Mouse (Mus musculus) forebrain, embryonic 14.5 days (tissue): ENCODE measurements around the gene Ireb2. TPM values are rescaled to one million over a fixed set of nuclear protein-coding genes. Genes with fewer than 3 reads are reported as not detected.
A peak's percentile ranks its signal among the peaks of the same experiment; 100 is the strongest.
"Not testable (repeated sequence)": the region's sequence is repeated elsewhere in the genome, so short reads cannot be mapped to it uniquely, and the experiment has no call there.

Experiments used
- ATAC-seq: fragments of 200-750 bp; cut with Nextera tagmentation; 2 replicates; pipeline ENCODE4 v1.8.0; 2017; ENCODE audit warnings: mild to moderate bottlenecking, moderate library complexity
- DNase-seq: peaks from one replicate; pipeline ENCODE4 v3.0.0-alpha.2; 2015; ENCODE audit warnings: low spot score
- H3K27ac ChIP-seq: fragments of 300-500 bp; sonication (generic); 2 replicates; pipeline ENCODE4 v1.5.1; 2014; ENCODE audit warnings: low read depth, mild to moderate bottlenecking, control low read depth, low read length, moderate library complexity
- H3K27me3 ChIP-seq: fragments of 300-500 bp; sonication (generic); replicated peaks from 2 replicates; pipeline ENCODE4 v1.6.1; 2014; ENCODE audit warnings: low read length, control low read depth, mixed read lengths; ENCODE audit not compliant: control insufficient read depth, insufficient read depth
- H3K36me3 ChIP-seq: fragments of 300-500 bp; sonication (generic); 2 replicates; pipeline ENCODE4 v1.6.1; 2014; ENCODE audit warnings: low read length, control low read depth; ENCODE audit not compliant: control insufficient read depth, insufficient read depth
- H3K4me1 ChIP-seq: fragments of 300-500 bp; sonication (generic); 2 replicates; pipeline ENCODE4 v1.6.1; 2014; ENCODE audit warnings: antibody characterized with exemption, low read length, control low read depth; ENCODE audit not compliant: control insufficient read depth, insufficient read depth
- H3K4me2 ChIP-seq: fragments of 300-500 bp; sonication (generic); 2 replicates; pipeline ENCODE4 v1.6.1; 2014; ENCODE audit warnings: mild to moderate bottlenecking, control low read depth, low read length
- H3K4me3 ChIP-seq: fragments of 300-500 bp; sonication (generic); 2 replicates; pipeline ENCODE4 v1.5.1; 2014; ENCODE audit warnings: low read depth, low read length, control low read depth
- H3K9ac ChIP-seq: fragments of 300-500 bp; sonication (generic); 2 replicates; pipeline ENCODE4 v1.6.1; 2014; ENCODE audit warnings: mild to moderate bottlenecking, low read length, control low read depth, moderate library complexity
- H3K9me3 ChIP-seq: fragments of 300-500 bp; sonication (generic); replicated peaks from 2 replicates; pipeline ENCODE4 v1.6.1; 2016; ENCODE audit warnings: low read length, control low read depth, mixed read lengths; ENCODE audit not compliant: control insufficient read depth
- WGBS: fragments of 180-500 bp; shearing (Covaris S2); extraction: QIAGEN DNeasy Blood & Tissue Kit; methylation state at CpG from one replicate; pipeline ENCODE4 v1.1.7; 2014; 5-methylcytosine and 5-hydroxymethylcytosine counted together
- polyA plus RNA-seq: library from polyadenylated mRNA; unstranded; fragments of >200 nt; fragmentation: Nextera tagmentation; extraction: Ambion mirVana; gene quantifications from 2 replicates; pipeline ENCODE4 v1.2.1, GENCODE M21; 2014

The Ireb2 gene
- 51.6 and 62.2 TPM in 2 replicates for polyA plus RNA-seq

- ATAC-seq: peak; percentile 98
- Histone ChIP-seq H3K27ac (peak within 1 kb of the TSS; percentile 97), H3K27me3 (no peaks in the 10 kb centered on the region), H3K4me2 (peak within 1 kb of the TSS; percentile 88), H3K4me1 (peaks cover 19% of the 10 kb centered on the region), H3K9ac (peak within 1 kb of the TSS; percentile 100), H3K4me3 (peak within 1 kb of the TSS; percentile 98), H3K9me3 (no peaks in the 10 kb centered on the region), H3K36me3 (peaks cover 30% of the 10 kb centered on the region)
- WGBS: 1% methylated on average over 72 of the region's 72 CpGs
- DNase-seq: peak; percentile 98
These were observed at the start of gene Ireb2 for GRCm38 (mm10) chr9:54863363-54864281. Ireb2 (plus strand) TSS chr9:54863789.

GRCm38 (mm10) chr9:54816508-54817201, 46.9 kb upstream of the Ireb2 start:
- whole genome bisulfite sequencing: 62% methylated on average over 10 of the region's 10 CpGs
- peak overlapping the region; percentile 27; the same call in 1 of the 2 replicates for H3K27ac ChIP-seq

DNA sequence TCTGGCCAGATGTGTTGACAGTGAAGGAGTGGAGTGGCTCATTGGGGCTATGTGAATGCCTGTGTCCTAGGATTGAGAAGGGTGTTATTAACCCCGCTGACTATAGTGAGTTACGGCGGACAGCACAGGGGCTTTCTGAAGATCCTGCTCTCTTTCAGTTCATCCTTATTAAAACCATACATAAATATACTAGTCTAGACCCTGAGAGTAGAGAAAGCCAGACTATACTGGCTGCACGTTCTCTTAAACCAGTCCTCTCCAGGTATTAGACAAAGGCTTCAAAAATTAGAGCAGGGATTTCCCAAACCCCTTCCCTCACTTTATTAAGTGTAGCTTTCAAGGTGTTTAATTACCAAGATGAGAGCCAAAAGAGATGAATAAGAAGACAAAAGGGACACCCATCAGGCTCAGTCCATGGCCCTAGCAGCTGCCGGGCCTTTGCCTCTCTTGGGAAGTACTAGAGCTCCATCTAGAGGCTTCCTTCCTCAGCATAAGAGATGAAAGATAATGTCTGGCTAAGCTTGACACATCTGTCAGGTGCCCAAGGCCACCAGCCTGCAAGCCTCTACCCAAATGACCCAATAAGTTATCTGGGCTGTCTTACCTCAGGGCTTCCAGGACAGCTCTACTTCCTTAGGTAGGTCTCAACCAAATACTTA, 42.0 kb upstream of the Ireb2 start:
- H3K27me3 ChIP-seq: no peaks in the 10 kb centered on the region
- DNase-seq: peak; percentile 92
- H3K4me2 ChIP-seq: no peak overlapping the region
- no peaks in the 10 kb centered on the region for H3K4me1 ChIP-seq
- H3K4me3 ChIP-seq: no peak overlapping the region
- no peak overlapping the region for H3K9ac ChIP-seq
- H3K27ac ChIP-seq: no peak overlapping the region
- WGBS: 46% methylated on average over 5 of the region's 5 CpGs
- peak; percentile 87 for ATAC-seq
- H3K36me3 ChIP-seq: no peaks in the 10 kb centered on the region
- H3K9me3 ChIP-seq: no peaks in the 10 kb centered on the region

More at GRCm38 (mm10) chr9:54816508-54817201, 46.9 kb upstream of the Ireb2 start:
- Histone ChIP-seq H3K4me3 (no peak overlapping the region), H3K9me3 (no peaks in the 10 kb centered on the region), H3K36me3 (no peaks in the 10 kb centered on the region), H3K4me1 (no peaks in the 10 kb centered on the region), H3K9ac (no peak overlapping the region), H3K4me2 (no peak overlapping the region), H3K27me3 (no peaks in the 10 kb centered on the region)
- ATAC-seq: peak; percentile 50; the same call in 1 of the 2 replicates
- DNase-seq: peak; percentile 52

DNA sequence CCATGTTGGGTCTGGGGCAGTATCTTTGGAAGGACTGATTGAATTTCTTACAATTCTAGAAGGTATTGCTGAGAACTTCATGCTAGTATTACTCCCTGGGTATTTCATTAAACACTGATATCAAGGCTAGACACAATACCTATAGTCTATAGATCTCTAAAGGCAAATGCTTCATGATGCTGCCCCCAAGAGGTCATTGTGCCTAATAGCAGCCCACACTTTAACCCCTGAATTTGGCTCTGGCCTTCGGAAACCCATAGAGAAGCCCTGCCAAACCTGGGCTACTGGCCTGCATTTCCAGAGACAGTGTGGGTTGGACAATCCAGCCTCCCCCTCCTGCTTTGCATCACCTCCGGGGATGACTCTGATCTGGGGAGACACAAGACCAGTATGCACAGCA, 33.8 kb upstream of the Ireb2 start:
- Histone ChIP-seq H3K4me2 (no peak overlapping the region), H3K27me3 (no peaks in the 10 kb centered on the region), H3K4me1 (no peaks in the 10 kb centered on the region), H3K9me3 (no peaks in the 10 kb centered on the region), H3K4me3 (no peak overlapping the region), H3K9ac (no peak overlapping the region), H3K27ac (no peak overlapping the region), H3K36me3 (no peaks in the 10 kb centered on the region)
- no peak for ATAC-seq
- WGBS: 39% methylated on average over 2 of the region's 2 CpGs
- peak; percentile 18 for DNase-seq

DNA sequence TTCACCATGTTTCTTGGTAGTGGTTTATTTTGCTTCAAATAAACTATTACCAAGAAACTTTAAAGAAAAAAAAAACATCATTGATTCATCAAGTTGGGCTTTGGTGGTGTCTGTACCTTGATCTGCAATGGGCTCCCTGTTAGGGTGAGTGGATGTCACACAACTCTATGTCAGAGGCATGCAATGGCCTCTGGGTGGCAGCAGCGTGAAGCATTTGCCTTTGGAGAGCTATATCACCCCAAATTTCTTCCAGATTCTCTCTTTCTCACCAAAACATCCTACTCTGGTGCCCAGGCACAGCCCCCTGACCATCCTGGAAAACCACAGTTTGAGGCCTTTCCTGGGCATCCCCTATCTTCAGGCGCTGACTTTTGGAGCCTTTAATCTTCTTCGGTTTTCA, 33.0 kb upstream of the Ireb2 start:
- H3K9me3 ChIP-seq: no peaks in the 10 kb centered on the region
- no peak overlapping the region for H3K4me3 ChIP-seq
- ATAC-seq: no peak
- H3K27ac ChIP-seq: no peak overlapping the region
- H3K27me3 ChIP-seq: no peaks in the 10 kb centered on the region
- no peaks in the 10 kb centered on the region for H3K4me1 ChIP-seq
- 44% methylated on average over 3 of the region's 3 CpGs for WGBS
- H3K36me3 ChIP-seq: no peaks in the 10 kb centered on the region
- peak; percentile 72 for DNase-seq
- H3K9ac ChIP-seq: no peak overlapping the region
- no peak overlapping the region for H3K4me2 ChIP-seq

GRCm38 (mm10) chr9:54833831-54834230, 29.8 kb upstream of the Ireb2 start:
- H3K27ac ChIP-seq: no peak overlapping the region
- H3K9me3 ChIP-seq: no peaks in the 10 kb centered on the region
- 67% methylated on average over 1 of the region's 1 CpGs for WGBS
- DNase-seq (no peak), ATAC-seq (no peak)
- no peaks in the 10 kb centered on the region for H3K4me1 ChIP-seq
- no peak overlapping the region for H3K4me2 ChIP-seq
- H3K9ac ChIP-seq: no peak overlapping the region
- no peaks in the 10 kb centered on the region for H3K36me3 ChIP-seq
- H3K4me3 ChIP-seq: no peak overlapping the region
- no peaks in the 10 kb centered on the region for H3K27me3 ChIP-seq

DNA sequence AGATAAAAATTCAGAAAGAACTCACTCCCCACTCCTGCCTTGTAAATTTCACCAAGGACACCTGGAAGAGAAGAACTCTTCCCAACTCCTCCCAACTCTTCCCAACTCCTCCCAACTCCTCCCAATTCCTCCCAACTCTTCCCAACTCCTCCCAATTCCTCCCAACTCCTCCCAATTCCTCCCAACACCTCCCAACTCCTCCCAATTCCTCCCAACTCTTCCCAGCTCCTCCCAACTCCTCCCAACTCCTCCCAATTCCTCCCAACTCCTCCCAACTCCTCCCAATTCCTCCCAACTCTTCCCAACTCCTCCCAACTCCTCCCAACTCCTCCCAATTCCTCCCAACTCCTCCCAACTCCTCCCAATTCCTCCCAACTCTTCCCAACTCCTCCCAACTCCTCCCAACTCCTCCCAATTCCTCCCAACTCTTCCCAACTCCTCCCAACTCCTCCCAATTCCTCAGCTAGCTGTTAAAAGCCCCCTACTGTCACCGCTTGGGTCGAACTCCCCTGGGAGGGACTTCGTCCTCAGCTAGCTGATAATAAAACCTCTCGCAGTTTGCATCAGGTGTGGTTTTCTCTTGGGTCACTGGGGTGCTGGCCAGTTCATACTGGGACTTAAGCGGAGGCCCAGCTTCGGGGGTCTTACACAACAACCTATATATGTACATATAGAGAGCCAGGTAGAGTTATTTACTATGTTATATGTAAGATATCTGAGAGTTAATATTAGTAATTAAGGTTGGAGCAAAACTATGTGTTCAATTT, 27.5 kb upstream of the Ireb2 start:
- not testable (repeated sequence) for H3K9ac ChIP-seq, H3K4me2 ChIP-seq, H3K27me3 ChIP-seq, DNase-seq, H3K27ac ChIP-seq, H3K4me1 ChIP-seq, H3K36me3 ChIP-seq, H3K4me3 ChIP-seq, ATAC-seq, H3K9me3 ChIP-seq
- 89% methylated on average over 6 of the region's 6 CpGs for WGBS

- Histone ChIP-seq H3K4me3 (no peak overlapping the region), H3K4me1 (no peaks in the 10 kb centered on the region), H3K9ac (no peak overlapping the region), H3K27me3 (no peaks in the 10 kb centered on the region), H3K9me3 (no peaks in the 10 kb centered on the region), H3K36me3 (no peaks in the 10 kb centered on the region), H3K27ac (no peak overlapping the region), H3K4me2 (no peak overlapping the region)
- DNase-seq: no peak
- ATAC-seq: no peak
- 66% methylated on average over 7 of the region's 7 CpGs for WGBS
These were observed 25.8 kb upstream of the Ireb2 start for GRCm38 (mm10) chr9:54837835-54838234.
